Mouse (Mus musculus) thymus, adult 2 months (tissue): ENCODE data around the gene Gprc5a.

Source experiments
- CTCF ChIP-seq: fragments of 200-500 bp; IDR thresholded peaks from 2 replicates; pipeline ENCODE4 v1.5.1; 2012; ENCODE audit warnings: mild to moderate bottlenecking, control low read depth, low read length, moderate library complexity, borderline replicate concordance; ENCODE audit not compliant: control insufficient read depth, poor library complexity, insufficient read depth; ENCODE audit errors: extremely low read depth
- POLR2A ChIP-seq: fragments of 200-500 bp; IDR thresholded peaks from 2 replicates; pipeline ENCODE4 v1.6.1; 2012; ENCODE audit warnings: mild to moderate bottlenecking, low read length, control low read depth, moderate library complexity; ENCODE audit not compliant: control insufficient read depth, poor library complexity, insufficient read depth; ENCODE audit errors: extremely low read depth

- TF ChIP-seq CTCF (no peak), POLR2A (no peak)
Observed at GRCm38 (mm10) chr6:135021633-135022032, 43.8 kb upstream of the Gprc5a start.
